Mouse (Mus musculus) subcutaneous adipose tissue, adult 2 months (tissue): ENCODE results near the gene Gm3015. TPM values are rescaled to one million over a fixed set of nuclear protein-coding genes. Genes with fewer than 3 reads are reported as not detected.

Experiments used
- polyA plus RNA-seq: library from polyadenylated mRNA; depleted of rRNA; stranded (reverse); fragments of >200 nt; gene quantifications from 2 replicates; pipeline ENCODE4 v1.2.3, GENCODE M21; 2012; ENCODE audit warnings: low replicate concordance; rRNA removed

Gene Gm3015
- polyA plus RNA-seq = not detected in 2 replicates

GRCm38 (mm10) chr14:42768721-42769120 is at the start of gene Gm3015:
TSS of gene Gm3015 (minus strand) at chr14:42768821.

GRCm38 (mm10) chr14:42797887-42798286 is 29.3 kb upstream of the Gm3015 start, which contains the start of gene Gm10377:
TSS of gene Gm10377 (minus strand) at chr14:42797987.

Other genes starting within 250 kb of the Gm3015 start
- gene Gm8024, start 244.5 kb downstream of the Gm3015 start, polyA plus RNA-seq = not detected in 2 replicates
- not detected in 2 replicates for gene Gm17124, start 168.9 kb downstream of the Gm3015 start, polyA plus RNA-seq
- gene Gm3633, start 126.9 kb downstream of the Gm3015 start, polyA plus RNA-seq = not detected in 2 replicates
- gene Gm10378, start 112.9 kb downstream of the Gm3015 start, polyA plus RNA-seq = not detected in 2 replicates
- gene Gm10377, start 29.2 kb upstream of the Gm3015 start, polyA plus RNA-seq = not detected in 2 replicates
- not detected in 2 replicates for gene Gm21977, start 84.7 kb upstream of the Gm3015 start, polyA plus RNA-seq
- gene Gm8082, start 224.8 kb upstream of the Gm3015 start, polyA plus RNA-seq = not detected in 2 replicates
- not detected in 2 replicates for gene Gm10376, start 246.8 kb upstream of the Gm3015 start, polyA plus RNA-seq